Mouse (Mus musculus) hindbrain, embryonic 14.5 days (tissue): ENCODE measurements at regions not wholly inside any gene's neighbourhood (a gene's known extent, or its start where the extent isn't known, plus 50 kb on each side); places are given as distances from the start of the nearest gene placed in this dataset.

Experiments used
- ATAC-seq: fragments of 200-750 bp; cut with Nextera tagmentation; 2 replicates; pipeline ENCODE4 v1.8.0; 2017; ENCODE audit warnings: moderate number of reproducible peaks, mild to moderate bottlenecking, moderate TSS enrichment, moderate library complexity; ENCODE audit not compliant: low FRiP score
- DNase-seq: peaks from one replicate; pipeline ENCODE4 v3.0.0-alpha.2; 2015; ENCODE audit warnings: low spot score
- H3K27ac ChIP-seq: fragments of 300-500 bp; sonication (generic); 2 replicates; pipeline ENCODE4 v1.5.1; 2014; ENCODE audit warnings: mild to moderate bottlenecking, moderate library complexity
- H3K27me3 ChIP-seq: fragments of 300-500 bp; sonication (generic); 2 replicates; pipeline ENCODE4 v1.6.1; 2014; ENCODE audit warnings: mild to moderate bottlenecking, low read length, mixed read lengths; ENCODE audit not compliant: control insufficient read depth, insufficient read depth
- H3K36me3 ChIP-seq: fragments of 300-500 bp; sonication (generic); replicated peaks from 2 replicates; pipeline ENCODE4 v1.6.1; 2014; ENCODE audit not compliant: control insufficient read depth, insufficient read depth
- H3K4me1 ChIP-seq: fragments of 300-500 bp; sonication (generic); replicated peaks from 2 replicates; pipeline ENCODE4 v1.6.1; 2014; ENCODE audit warnings: antibody characterized with exemption, low read length, mixed read lengths; ENCODE audit not compliant: control insufficient read depth, insufficient read depth
- H3K4me2 ChIP-seq: fragments of 300-500 bp; sonication (generic); replicated peaks from 2 replicates; pipeline ENCODE4 v1.6.1; 2014; ENCODE audit warnings: mild to moderate bottlenecking, moderate library complexity
- H3K4me3 ChIP-seq: fragments of 300-500 bp; sonication (generic); replicated peaks from 2 replicates; pipeline ENCODE4 v1.5.1; 2014; ENCODE audit warnings: mild to moderate bottlenecking, low read length
- H3K9ac ChIP-seq: fragments of 300-500 bp; sonication (generic); 2 replicates; pipeline ENCODE4 v1.6.1; 2014
- H3K9me3 ChIP-seq: fragments of 300-500 bp; sonication (generic); 2 replicates; pipeline ENCODE4 v1.6.1; 2016; ENCODE audit warnings: low read length; ENCODE audit not compliant: control insufficient read depth
- WGBS: fragments of 180-500 bp; shearing (Covaris S2); extraction: QIAGEN DNeasy Blood & Tissue Kit; methylation state at CpG from one replicate; pipeline ENCODE4 v1.1.7; 2014; 5-methylcytosine and 5-hydroxymethylcytosine counted together

- DNase-seq: no peak
- no peaks in the 10 kb centered on the region for H3K4me1 ChIP-seq
- ATAC-seq: no peak
- H3K4me2 ChIP-seq: no peak overlapping the region
- H3K27ac ChIP-seq: no peak overlapping the region
- no peak overlapping the region for H3K9ac ChIP-seq
- no peaks in the 10 kb centered on the region for H3K27me3 ChIP-seq
- no peak overlapping the region for H3K4me3 ChIP-seq
- H3K36me3 ChIP-seq: no peaks in the 10 kb centered on the region
- WGBS: 89% methylated on average over 2 of the region's 2 CpGs
- no peaks in the 10 kb centered on the region for H3K9me3 ChIP-seq
Observed at GRCm38 (mm10) chr15:61781531-61781930, 858.7 kb upstream of the A1bg start.

GRCm38 (mm10) chr15:61772996-61773395 is 850.2 kb upstream of the A1bg start:
- no peak for ATAC-seq
- no peak for DNase-seq
- Histone ChIP-seq H3K27me3 (no peaks in the 10 kb centered on the region), H3K9me3 (no peaks in the 10 kb centered on the region), H3K27ac (no peak overlapping the region), H3K36me3 (no peaks in the 10 kb centered on the region), H3K9ac (no peak overlapping the region), H3K4me2 (no peak overlapping the region), H3K4me3 (no peak overlapping the region), H3K4me1 (no peaks in the 10 kb centered on the region)
- WGBS: 90% methylated on average over 4 of the region's 4 CpGs

GRCm38 (mm10) chr15:61770721-61771542 is 848.1 kb upstream of the A1bg start:
- Histone ChIP-seq H3K27ac (no peak overlapping the region), H3K4me2 (no peak overlapping the region), H3K9ac (no peak overlapping the region), H3K9me3 (no peaks in the 10 kb centered on the region), H3K36me3 (no peaks in the 10 kb centered on the region), H3K4me3 (no peak overlapping the region), H3K4me1 (no peaks in the 10 kb centered on the region), H3K27me3 (no peaks in the 10 kb centered on the region)
- 73% methylated on average over 14 of the region's 14 CpGs for WGBS
- DNase-seq (no peak), ATAC-seq (no peak)

- Histone ChIP-seq H3K9me3 (no peaks in the 10 kb centered on the region), H3K4me1 (no peaks in the 10 kb centered on the region), H3K27ac (no peak overlapping the region), H3K4me2 (no peak overlapping the region), H3K4me3 (no peak overlapping the region), H3K27me3 (no peaks in the 10 kb centered on the region), H3K36me3 (no peaks in the 10 kb centered on the region), H3K9ac (no peak overlapping the region)
- WGBS: 57% methylated on average over 2 of the region's 2 CpGs
- DNase-seq (no peak), ATAC-seq (no peak)
Observed at GRCm38 (mm10) chr15:61766544-61767094, 843.8 kb upstream of the A1bg start.

GRCm38 (mm10) chr15:61753802-61754201 is 831.0 kb upstream of the A1bg start:
- Histone ChIP-seq H3K4me2 (no peak overlapping the region), H3K27me3 (no peaks in the 10 kb centered on the region), H3K9ac (no peak overlapping the region), H3K27ac (no peak overlapping the region), H3K4me1 (no peaks in the 10 kb centered on the region), H3K36me3 (no peaks in the 10 kb centered on the region), H3K9me3 (no peaks in the 10 kb centered on the region), H3K4me3 (no peak overlapping the region)
- DNase-seq: no peak
- ATAC-seq: no peak
- WGBS: 92% methylated on average over 2 of the region's 2 CpGs

- H3K9ac ChIP-seq: no peak overlapping the region
- no peak overlapping the region for H3K27ac ChIP-seq
- no peak for ATAC-seq
- H3K4me3 ChIP-seq: no peak overlapping the region
- no peaks in the 10 kb centered on the region for H3K4me1 ChIP-seq
- H3K27me3 ChIP-seq: no peaks in the 10 kb centered on the region
- no peak overlapping the region for H3K4me2 ChIP-seq
- no peaks in the 10 kb centered on the region for H3K9me3 ChIP-seq
- H3K36me3 ChIP-seq: no peaks in the 10 kb centered on the region
- WGBS: 47% methylated on average over 1 of the region's 1 CpGs
- DNase-seq: no peak
Observed at GRCm38 (mm10) chr15:61723696-61724095, 800.9 kb upstream of the A1bg start.

- no peak overlapping the region for H3K9ac ChIP-seq
- no peaks in the 10 kb centered on the region for H3K27me3 ChIP-seq
- no peak overlapping the region for H3K27ac ChIP-seq
- H3K9me3 ChIP-seq: no peaks in the 10 kb centered on the region
- no peaks in the 10 kb centered on the region for H3K4me1 ChIP-seq
- no peak overlapping the region for H3K4me3 ChIP-seq
- H3K36me3 ChIP-seq: no peaks in the 10 kb centered on the region
- DNase-seq: no peak
- no peak overlapping the region for H3K4me2 ChIP-seq
- no peak for ATAC-seq
Observed at GRCm38 (mm10) chr15:61718486-61718885, 795.7 kb upstream of the A1bg start.

- Histone ChIP-seq H3K9me3 (no peaks in the 10 kb centered on the region), H3K9ac (no peak overlapping the region), H3K4me1 (no peaks in the 10 kb centered on the region), H3K27me3 (no peaks in the 10 kb centered on the region), H3K36me3 (no peaks in the 10 kb centered on the region), H3K4me2 (no peak overlapping the region), H3K4me3 (no peak overlapping the region), H3K27ac (no peak overlapping the region)
- no peak for DNase-seq
- 80% methylated on average over 1 of the region's 1 CpGs for WGBS
- ATAC-seq: no peak
Observed at GRCm38 (mm10) chr15:61717216-61717615, 794.4 kb upstream of the A1bg start.

GRCm38 (mm10) chr15:61713953-61714352 is 791.1 kb upstream of the A1bg start:
- Histone ChIP-seq H3K4me1 (no peaks in the 10 kb centered on the region), H3K9ac (no peak overlapping the region), H3K9me3 (no peaks in the 10 kb centered on the region), H3K27ac (no peak overlapping the region), H3K4me3 (no peak overlapping the region), H3K36me3 (no peaks in the 10 kb centered on the region), H3K27me3 (no peaks in the 10 kb centered on the region), H3K4me2 (no peak overlapping the region)
- WGBS: 54% methylated on average over 2 of the region's 2 CpGs
- DNase-seq (no peak), ATAC-seq (no peak)
